8 mouse cellular contexts compared by ENCODE assay signal in genomic region chr11:103656520-103656919, GRCm38 (mm10). TPM values are rescaled to one million over a fixed set of nuclear protein-coding genes. Genes with fewer than 3 reads are reported as not detected.
DNase-seq lines count a peak whose midpoint lies in the region; ATAC-seq and TF ChIP-seq lines count a peak whose summit lies in the region.
"Had no signal": no experiment of that assay in that cellular context is flagged by ENCODE, and none has a peak within 500 bp of the region (broad histone marks: within the 10 kb centered on the region; RNA-seq: fewer than 3 reads in every experiment).

No protein-coding gene starts in this region.

- no peaks in the 10 kb centered on the region for H3K4me1 ChIP-seq in lung, embryonic 14.5 days (ENCODE audit: insufficient read depth)

- peak; percentile 89 for DNase-seq in lung, embryonic 14.5 days
- no peak for DNase-seq in lung, postnatal 25 days (ENCODE audit: low spot score)
- peak; percentile 62 to 71 for DNase-seq in adrenal gland, postnatal 36 days
- DNase-seq in kidney, postnatal 25 days: peak; percentile 61 to 78
- DNase-seq in testis, postnatal 10 days (ENCODE audit: low spot score): peak; percentile 83
- no peak for DNase-seq in right cerebral cortex, postnatal 36 days (ENCODE audit: low spot score in 2 of 2)
- DNase-seq in T-cell, adult 2 months (ENCODE audit: low spot score): no peak

- no peaks in the 10 kb centered on the region for H3K9me3 ChIP-seq in lung, embryonic 14.5 days (ENCODE audit: low read depth, low read length)

- no peak for TF ChIP-seq CTCF in lung, embryonic 14.5 days (IDR thresholded peaks at IDR 0.05; ENCODE audit: low read depth)

- no peak overlapping the region for H3K4me3 ChIP-seq in lung, embryonic 14.5 days (ENCODE audit: low read depth, low read length)

- H3K27ac ChIP-seq in lung, embryonic 14.5 days (ENCODE audit: low read depth): no peak overlapping the region

- no peak for ATAC-seq in lung, embryonic 14.5 days (ENCODE audit: insufficient read depth)

- 5% methylated on average over 3 of the region's 3 CpGs for WGBS in lung, embryonic 14.5 days

- peaks cover 25% of the 10 kb centered on the region; the same call in 1 of the 2 replicates for H3K27me3 ChIP-seq in lung, embryonic 14.5 days (ENCODE audit: insufficient read depth, low read length)

- H3K9ac ChIP-seq in lung, embryonic 14.5 days: no peak overlapping the region

- H3K36me3 ChIP-seq in lung, embryonic 14.5 days (ENCODE audit: insufficient read depth): no peaks in the 10 kb centered on the region

- H3K4me2 ChIP-seq in lung, embryonic 14.5 days: no peak overlapping the region

RNA-seq across cellular contexts. Expression of gene Rprml, which starts 7.2 kb away (rescaled TPM):
- not detected in 2 replicates for polyA plus RNA-seq in lung, embryonic 14.5 days (2014; fragmentation: Nextera tagmentation; extraction: Ambion mirVana)
- under 1 TPM in 1 of 2 experiments, not detected in 1; 0.40 TPM for total RNA-seq in adrenal gland, postnatal 36 days (2021)
- total RNA-seq: liver, adult 2 months had no signal
- polyA plus RNA-seq: liver, adult 2 months had no signal

RNA-seq across cellular contexts. Expression of gene Lyzl6, which starts 17.8 kb away (rescaled TPM):
- not detected in 2 replicates for polyA plus RNA-seq in lung, embryonic 14.5 days (2014; fragmentation: Nextera tagmentation; extraction: Ambion mirVana)
- not detected for total RNA-seq in adrenal gland, postnatal 36 days (2021)
- total RNA-seq: liver, adult 2 months had no signal
- polyA plus RNA-seq: liver, adult 2 months had no signal

RNA-seq across cellular contexts. Expression of gene Gm884, which starts 35.6 kb away (rescaled TPM):
- not detected in 2 replicates for polyA plus RNA-seq in lung, embryonic 14.5 days (2014; fragmentation: Nextera tagmentation; extraction: Ambion mirVana)
- total RNA-seq in adrenal gland, postnatal 36 days (2021): not detected
- total RNA-seq: liver, adult 2 months had no signal
- polyA plus RNA-seq: liver, adult 2 months had no signal

RNA-seq across cellular contexts. Expression of gene Gosr2, which starts 41.2 kb away (rescaled TPM):
- 85.0 and 86.4 TPM in 2 replicates for polyA plus RNA-seq in lung, embryonic 14.5 days (2014; fragmentation: Nextera tagmentation; extraction: Ambion mirVana)
- total RNA-seq in adrenal gland, postnatal 36 days (2021): 10 to 100 TPM; 90.4 to 93.9 TPM

Comparison
In these comparisons a context has a peak if more than half of its experiments do, and no peak if none do; other contexts are left out.
1. DNase-seq: peak in lung, embryonic 14.5 days (single experiment), adrenal gland, postnatal 36 days (2 of 2), kidney, postnatal 25 days (2 of 2) and testis, postnatal 10 days (single experiment); none in lung, postnatal 25 days (single experiment), right cerebral cortex, postnatal 36 days (0 of 2) and T-cell, adult 2 months (single experiment).